Mouse (Mus musculus) neural tube, embryonic 15.5 days (tissue): ENCODE data around the gene Ampd3. TPM values are rescaled to one million over a fixed set of nuclear protein-coding genes. Genes with fewer than 3 reads are reported as not detected.

Experiments
- ATAC-seq: fragments of 200-750 bp; cut with Nextera tagmentation; 2 replicates; pipeline ENCODE4 v1.8.0; 2017; ENCODE audit warnings: mild to moderate bottlenecking, moderate TSS enrichment, moderate library complexity; ENCODE audit not compliant: low FRiP score
- H3K27ac ChIP-seq: fragments of 300-500 bp; sonication (generic); replicated peaks from 2 replicates; pipeline ENCODE4 v1.5.1; 2015; ENCODE audit warnings: mild to moderate bottlenecking, inconsistent platforms
- H3K27me3 ChIP-seq: fragments of 300-500 bp; sonication (generic); replicated peaks from 2 replicates; pipeline ENCODE4 v1.6.1; 2015; ENCODE audit warnings: inconsistent platforms
- H3K36me3 ChIP-seq: fragments of 300-500 bp; sonication (generic); 2 replicates; pipeline ENCODE4 v1.6.1; 2015; ENCODE audit warnings: inconsistent platforms
- H3K4me1 ChIP-seq: fragments of 300-500 bp; sonication (generic); 2 replicates; pipeline ENCODE4 v1.6.1; 2015; ENCODE audit warnings: inconsistent platforms
- H3K4me2 ChIP-seq: fragments of 300-500 bp; sonication (generic); 2 replicates; pipeline ENCODE4 v1.6.1; 2015; ENCODE audit warnings: inconsistent platforms, mild to moderate bottlenecking, moderate library complexity
- H3K4me3 ChIP-seq: fragments of 300-500 bp; sonication (generic); replicated peaks from 2 replicates; pipeline ENCODE4 v1.5.1; 2015; ENCODE audit warnings: mild to moderate bottlenecking, inconsistent platforms
- H3K9ac ChIP-seq: fragments of 300-500 bp; sonication (generic); replicated peaks from 2 replicates; pipeline ENCODE4 v1.6.1; 2015; ENCODE audit warnings: mild to moderate bottlenecking, inconsistent platforms
- H3K9me3 ChIP-seq: fragments of 300-500 bp; sonication (generic); replicated peaks from 2 replicates; pipeline ENCODE4 v1.6.1; 2016; ENCODE audit warnings: inconsistent platforms
- WGBS: fragments of 180-500 bp; shearing (Covaris S2); methylation state at CpG from one replicate; pipeline ENCODE4 v1.1.7; 2015; ENCODE audit warnings: mixed read lengths; 5-methylcytosine and 5-hydroxymethylcytosine counted together
- microRNA-seq: library from miRNA; unstranded; fragments of <30 nt; microRNA quantifications from one replicate; pipeline ENCODE4, GENCODE M21; 2017
- polyA plus RNA-seq: library from polyadenylated mRNA; unstranded; fragments of >200 nt; fragmentation: Nextera tagmentation; extraction: Ambion mirVana; gene quantifications from 2 replicates; pipeline ENCODE4 v1.2.1, GENCODE M21; 2015

Ampd3 gene
- polyA plus RNA-seq, 1 experiment from 2014 or later: 12.6 TPM

DNA sequence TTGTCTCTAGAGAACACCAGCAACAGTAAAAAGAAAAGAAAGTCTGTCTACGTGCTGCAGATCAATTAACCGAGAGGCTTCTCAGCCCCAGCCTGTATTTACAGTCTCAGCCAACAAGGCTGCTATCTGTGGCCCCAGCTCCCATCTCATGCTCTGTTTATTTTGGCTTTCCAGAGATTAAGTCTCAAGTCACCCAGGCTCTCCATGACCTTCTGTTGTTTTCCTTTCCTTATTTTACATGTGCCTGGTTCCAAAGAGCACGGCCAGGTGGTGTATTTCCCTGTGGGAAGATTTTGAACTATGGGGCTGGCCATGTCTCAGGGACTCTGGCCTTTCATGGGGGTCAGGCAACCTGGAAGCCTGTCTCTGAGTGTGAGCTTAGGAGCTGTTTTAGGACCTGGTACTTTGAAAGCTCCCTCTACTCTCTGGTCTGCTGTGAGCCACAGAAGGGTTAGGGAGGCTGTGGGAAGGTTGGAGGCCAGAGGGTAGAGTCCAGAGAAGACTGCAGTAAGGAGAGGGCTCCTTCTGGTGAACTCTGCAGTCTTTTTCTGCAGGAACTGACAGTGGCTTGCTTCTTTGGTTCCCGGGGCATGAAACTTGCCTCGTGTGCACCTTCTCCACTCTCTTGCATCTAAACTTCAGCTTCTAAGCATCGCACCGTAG lies 83.7 kb downstream of the Ampd3 start:
- no peak for ATAC-seq

DNA sequence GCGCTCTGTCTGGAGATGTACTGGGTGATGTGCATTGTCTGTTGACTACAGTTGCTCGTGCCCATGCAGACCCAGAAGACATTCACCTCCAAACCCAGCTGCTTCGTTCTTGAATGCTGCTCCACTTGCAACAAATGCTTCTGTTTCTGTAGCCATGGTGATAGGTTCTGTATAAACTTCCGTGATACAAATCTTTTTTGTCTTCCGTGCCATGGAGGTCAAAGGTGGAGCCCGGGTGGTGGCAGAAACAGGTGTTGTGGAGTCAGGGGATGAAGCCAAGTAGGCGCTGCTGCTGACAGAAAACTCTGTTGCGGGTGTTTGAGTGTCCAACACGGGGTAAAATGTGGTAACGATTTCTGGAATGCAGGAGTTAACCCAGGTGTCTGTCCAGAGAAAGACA lies 85.6 kb downstream of the Ampd3 start:
- H3K27ac ChIP-seq: no peak overlapping the region
- WGBS: 69% methylated on average over 10 of the region's 10 CpGs

More for the DNA sequence above, 83.7 kb downstream of the Ampd3 start:
- Histone ChIP-seq H3K36me3 (no peaks in the 10 kb centered on the region), H3K27me3 (no peaks in the 10 kb centered on the region), H3K9ac (no peak overlapping the region), H3K27ac (no peak overlapping the region), H3K4me3 (no peak overlapping the region), H3K9me3 (no peaks in the 10 kb centered on the region), H3K4me1 (peaks cover 6% of the 10 kb centered on the region), H3K4me2 (no peak overlapping the region)
- 77% methylated on average over 7 of the region's 7 CpGs for WGBS

GRCm38 (mm10) chr7:110854519-110854918 lies 86.5 kb downstream of the Ampd3 start:
- H3K4me1 ChIP-seq: peaks cover 6% of the 10 kb centered on the region
- 61% methylated on average over 3 of the region's 3 CpGs for WGBS
- no peak overlapping the region for H3K4me3 ChIP-seq
- ATAC-seq: no peak
- H3K36me3 ChIP-seq: no peaks in the 10 kb centered on the region
- no peaks in the 10 kb centered on the region for H3K9me3 ChIP-seq
- H3K27ac ChIP-seq: 0 out of 2 replicates have a peak overlapping the region, but pooled peaks have one; percentile 18
- no peak overlapping the region for H3K4me2 ChIP-seq
- H3K27me3 ChIP-seq: no peaks in the 10 kb centered on the region
- H3K9ac ChIP-seq: no peak overlapping the region

More for the DNA sequence above, 85.6 kb downstream of the Ampd3 start:
- no peak for ATAC-seq
- H3K9me3 ChIP-seq: no peaks in the 10 kb centered on the region
- no peak overlapping the region for H3K9ac ChIP-seq
- no peak overlapping the region for H3K4me2 ChIP-seq
- H3K4me3 ChIP-seq: no peak overlapping the region
- H3K36me3 ChIP-seq: no peaks in the 10 kb centered on the region
- no peaks in the 10 kb centered on the region for H3K27me3 ChIP-seq
- H3K4me1 ChIP-seq: peaks cover 6% of the 10 kb centered on the region

- Histone ChIP-seq H3K4me1 (peaks cover 6% of the 10 kb centered on the region), H3K4me2 (no peak overlapping the region), H3K36me3 (no peaks in the 10 kb centered on the region), H3K4me3 (no peak overlapping the region), H3K27me3 (no peaks in the 10 kb centered on the region), H3K27ac (no peak overlapping the region), H3K9ac (no peak overlapping the region), H3K9me3 (no peaks in the 10 kb centered on the region)
- ATAC-seq: no peak
- WGBS: 71% methylated on average over 8 of the region's 8 CpGs
Measured at GRCm38 (mm10) chr7:110854927-110855546, 87.0 kb downstream of the Ampd3 start.

DNA sequence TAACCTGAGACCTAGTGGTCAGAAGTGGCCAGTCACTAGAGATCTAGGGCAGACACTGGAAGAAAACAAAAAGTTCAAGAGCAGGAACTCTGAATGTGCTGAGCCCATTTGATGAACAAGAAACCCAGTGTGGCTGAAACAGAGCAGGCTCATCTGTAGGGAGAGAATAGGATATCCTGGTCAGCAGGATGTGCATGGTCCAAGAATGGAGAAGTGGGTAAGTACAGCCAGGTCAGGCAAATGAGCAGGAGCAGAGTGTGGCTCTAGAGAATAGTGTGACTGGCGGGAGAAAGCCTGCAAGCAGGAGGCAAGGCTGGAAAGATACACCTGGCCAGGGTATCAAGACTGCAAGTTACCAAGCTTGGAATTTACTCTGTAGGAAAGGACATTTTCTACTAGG lies 87.6 kb downstream of the Ampd3 start:
- Histone ChIP-seq H3K4me1 (peaks cover 6% of the 10 kb centered on the region), H3K36me3 (no peaks in the 10 kb centered on the region), H3K9me3 (no peaks in the 10 kb centered on the region), H3K27me3 (no peaks in the 10 kb centered on the region), H3K4me2 (no peak overlapping the region), H3K4me3 (no peak overlapping the region), H3K27ac (no peak overlapping the region), H3K9ac (no peak overlapping the region)
- ATAC-seq: no peak
- 70% methylated on average over 1 of the region's 1 CpGs for WGBS

GRCm38 (mm10) chr7:110860129-110860528 lies 92.1 kb downstream of the Ampd3 start:
- 78% methylated on average over 5 of the region's 5 CpGs for WGBS
- no peak overlapping the region for H3K9ac ChIP-seq
- no peak overlapping the region for H3K4me3 ChIP-seq
- H3K27ac ChIP-seq: no peak overlapping the region
- no peak for ATAC-seq
- H3K4me2 ChIP-seq: no peak overlapping the region
- H3K36me3 ChIP-seq: no peaks in the 10 kb centered on the region
- H3K9me3 ChIP-seq: no peaks in the 10 kb centered on the region
- no peaks in the 10 kb centered on the region for H3K27me3 ChIP-seq
- peaks cover 11% of the 10 kb centered on the region; the same call in 1 of the 2 replicates for H3K4me1 ChIP-seq

Small RNAs within 50 kb of the gene (microRNA-seq; reads per million reads assigned to microRNA genes)
- not detected for gene Gm47282

Other genes with a start within 250 kb of the Ampd3 start
- gene Sbf2, start 153.3 kb upstream of the Ampd3 start, polyA plus RNA-seq: 46.1 and 51.3 TPM in 2 replicates
- gene Adm, start 140.5 kb upstream of the Ampd3 start, polyA plus RNA-seq: 4.3 and 6.8 TPM in 2 replicates
- 35.2 and 35.8 TPM in 2 replicates for gene Rnf141, start 76.3 kb downstream of the Ampd3 start, polyA plus RNA-seq
- 5.7 and 6.7 TPM in 2 replicates for gene Lyve1, start 95.0 kb downstream of the Ampd3 start, polyA plus RNA-seq
- gene Mrvi1, start 214.3 kb downstream of the Ampd3 start, polyA plus RNA-seq: 1.4 and 3.1 TPM in 2 replicates